Mouse (Mus musculus): ENCODE data around the gene Smarcb1. TPM values are rescaled to one million over a fixed set of nuclear protein-coding genes. Genes with fewer than 3 reads are reported as not detected.

Smarcb1 gene
- polyA plus RNA-seq, 1 experiment, result 82.1 TPM

GRCm38 (mm10) chr10:75930304-75930703 is 8.9 kb upstream of the Smarcb1 start:
- H3K4me3 ChIP-seq (replicated peaks; ENCODE audit: insufficient read depth, low read depth, low read length), result no peak overlapping the region
- TF ChIP-seq CTCF (IDR thresholded peaks at IDR 0.05; ENCODE audit: borderline replicate concordance, insufficient read depth, low read depth, low read length) (no peak), POLR2A (IDR thresholded peaks at IDR 0.05; ENCODE audit: borderline replicate concordance, insufficient read depth, low read length) (no peak)
- H3K4me1 ChIP-seq (ENCODE audit: control insufficient read depth, insufficient read depth, low read length), result no peaks in the 10 kb centered on the region
- H3K27me3 ChIP-seq (ENCODE audit: control insufficient read depth, insufficient read depth, low read length), result no peaks in the 10 kb centered on the region
- 23% methylated on average over 6 of the region's 6 CpGs for WGBS
- no peak for DNase-seq
- no peak overlapping the region for H3K27ac ChIP-seq (ENCODE audit: insufficient read depth, low read length)

- 72% methylated on average over 13 of the region's 13 CpGs for WGBS
- H3K4me1 ChIP-seq (ENCODE audit: control insufficient read depth, insufficient read depth, low read length), result peaks cover 4% of the 10 kb centered on the region; the same call in 1 of the 2 replicates
- TF ChIP-seq CTCF (IDR thresholded peaks at IDR 0.05; ENCODE audit: borderline replicate concordance, insufficient read depth, low read depth, low read length) (no peak), POLR2A (IDR thresholded peaks at IDR 0.05; ENCODE audit: borderline replicate concordance, insufficient read depth, low read length) (no peak)
These were observed 5.0 kb upstream of the Smarcb1 start for GRCm38 (mm10) chr10:75926396-75926795.

GRCm38 (mm10) chr10:75924324-75924723 is 2.9 kb upstream of the Smarcb1 start:
- H3K27ac ChIP-seq (ENCODE audit: insufficient read depth, low read length), result no peak overlapping the region
- no peak for DNase-seq
- WGBS, result 67% methylated on average over 2 of the region's 2 CpGs
- H3K27me3 ChIP-seq (ENCODE audit: control insufficient read depth, insufficient read depth, low read length), result no peaks in the 10 kb centered on the region
- TF ChIP-seq CTCF (IDR thresholded peaks at IDR 0.05; ENCODE audit: borderline replicate concordance, insufficient read depth, low read depth, low read length) (no peak), POLR2A (IDR thresholded peaks at IDR 0.05; ENCODE audit: borderline replicate concordance, insufficient read depth, low read length) (no peak)
- peaks cover 4% of the 10 kb centered on the region; the same call in 1 of the 2 replicates for H3K4me1 ChIP-seq (ENCODE audit: control insufficient read depth, insufficient read depth, low read length)
- no peak overlapping the region for H3K4me3 ChIP-seq (replicated peaks; ENCODE audit: insufficient read depth, low read depth, low read length)

More at GRCm38 (mm10) chr10:75926396-75926795, 5.0 kb upstream of the Smarcb1 start:
- Histone ChIP-seq H3K27me3 (ENCODE audit: control insufficient read depth, insufficient read depth, low read length) (no peaks in the 10 kb centered on the region), H3K27ac (ENCODE audit: insufficient read depth, low read length) (no peak overlapping the region), H3K4me3 (replicated peaks; ENCODE audit: insufficient read depth, low read depth, low read length) (no peak overlapping the region)
- DNase-seq, result no peak

- no peak for TF ChIP-seq CTCF (IDR thresholded peaks at IDR 0.05; ENCODE audit: borderline replicate concordance, insufficient read depth, low read depth, low read length)
- TF ChIP-seq POLR2A (IDR thresholded peaks at IDR 0.05; ENCODE audit: borderline replicate concordance, insufficient read depth, low read length), result no peak
- DNase-seq, result no peak
- H3K27ac ChIP-seq (ENCODE audit: insufficient read depth, low read length), result peak overlapping the region; percentile 93
These were observed 526 bp upstream of the Smarcb1 start for GRCm38 (mm10) chr10:75921726-75922560.

GRCm38 (mm10) chr10:75919026-75919425 is 2.4 kb downstream of the Smarcb1 start:
- Histone ChIP-seq H3K27ac (ENCODE audit: insufficient read depth, low read length) (no peak overlapping the region), H3K4me3 (replicated peaks; ENCODE audit: insufficient read depth, low read depth, low read length) (no peak overlapping the region), H3K27me3 (ENCODE audit: control insufficient read depth, insufficient read depth, low read length) (no peaks in the 10 kb centered on the region), H3K4me1 (ENCODE audit: control insufficient read depth, insufficient read depth, low read length) (peaks cover 7% of the 10 kb centered on the region; the same call in 1 of the 2 replicates)
- DNase-seq, result no peak
- TF ChIP-seq POLR2A (IDR thresholded peaks at IDR 0.05; ENCODE audit: borderline replicate concordance, insufficient read depth, low read length), result no peak
- TF ChIP-seq CTCF (IDR thresholded peaks at IDR 0.05; ENCODE audit: borderline replicate concordance, insufficient read depth, low read depth, low read length), result no peak
- 68% methylated on average over 5 of the region's 5 CpGs for WGBS

More at GRCm38 (mm10) chr10:75921726-75922560, 526 bp upstream of the Smarcb1 start:
- Histone ChIP-seq H3K4me3 (replicated peaks; ENCODE audit: insufficient read depth, low read depth, low read length) (peak overlapping the region; percentile 93), H3K27me3 (ENCODE audit: control insufficient read depth, insufficient read depth, low read length) (no peaks in the 10 kb centered on the region), H3K4me1 (ENCODE audit: control insufficient read depth, insufficient read depth, low read length) (peaks cover 7% of the 10 kb centered on the region; the same call in 1 of the 2 replicates)
- WGBS, result 4% methylated on average over 22 of the region's 22 CpGs

- no peaks in the 10 kb centered on the region for H3K27me3 ChIP-seq (ENCODE audit: control insufficient read depth, insufficient read depth, low read length)
- TF ChIP-seq CTCF (IDR thresholded peaks at IDR 0.05; ENCODE audit: borderline replicate concordance, insufficient read depth, low read depth, low read length) (no peak), POLR2A (IDR thresholded peaks at IDR 0.05; ENCODE audit: borderline replicate concordance, insufficient read depth, low read length) (no peak)
- no peak for DNase-seq
- no peak overlapping the region for H3K4me3 ChIP-seq (replicated peaks; ENCODE audit: insufficient read depth, low read depth, low read length)
- WGBS, result 83% methylated on average over 8 of the region's 8 CpGs
- peaks cover 3% of the 10 kb centered on the region; the same call in 1 of the 2 replicates for H3K4me1 ChIP-seq (ENCODE audit: control insufficient read depth, insufficient read depth, low read length)
- H3K27ac ChIP-seq (ENCODE audit: insufficient read depth, low read length), result no peak overlapping the region
These were observed 4.6 kb downstream of the Smarcb1 start for GRCm38 (mm10) chr10:75916840-75917239.

GRCm38 (mm10) chr10:75915557-75915956 is 5.9 kb downstream of the Smarcb1 start:
- no peak for DNase-seq
- Histone ChIP-seq H3K4me3 (replicated peaks; ENCODE audit: insufficient read depth, low read depth, low read length) (no peak overlapping the region), H3K4me1 (ENCODE audit: control insufficient read depth, insufficient read depth, low read length) (peaks cover 3% of the 10 kb centered on the region; the same call in 1 of the 2 replicates), H3K27ac (ENCODE audit: insufficient read depth, low read length) (no peak overlapping the region), H3K27me3 (ENCODE audit: control insufficient read depth, insufficient read depth, low read length) (no peaks in the 10 kb centered on the region)
- TF ChIP-seq POLR2A (IDR thresholded peaks at IDR 0.05; ENCODE audit: borderline replicate concordance, insufficient read depth, low read length) (no peak), CTCF (IDR thresholded peaks at IDR 0.05; ENCODE audit: borderline replicate concordance, insufficient read depth, low read depth, low read length) (no peak)
- 88% methylated on average over 7 of the region's 7 CpGs for WGBS

Measured in cerebellum, adult 2 months (tissue).